Mouse (Mus musculus) limb, embryonic 12.5 days (tissue): Measurements from ENCODE around the gene Plekhf1. TPM values are rescaled to one million over a fixed set of nuclear protein-coding genes. Genes with fewer than 3 reads are reported as not detected.

ENCODE experiments used
- ATAC-seq: fragments of 200-750 bp; cut with Nextera tagmentation; 2 replicates; pipeline ENCODE4 v1.8.0; 2017; ENCODE audit warnings: low read depth, moderate TSS enrichment; ENCODE audit not compliant: insufficient number of reproducible peaks, insufficient read depth, low FRiP score, low TSS enrichment
- H3K27ac ChIP-seq: fragments of 300-500 bp; sonication (generic); 2 replicates; pipeline ENCODE4 v1.5.1; 2016; ENCODE audit warnings: mild to moderate bottlenecking, moderate library complexity
- H3K27me3 ChIP-seq: fragments of 300-500 bp; sonication (generic); 2 replicates; pipeline ENCODE4 v1.6.1; 2016; ENCODE audit warnings: mild to moderate bottlenecking, moderate library complexity
- H3K36me3 ChIP-seq: fragments of 300-500 bp; sonication (generic); 2 replicates; pipeline ENCODE4 v1.6.1; 2016; ENCODE audit warnings: mild to moderate bottlenecking, moderate library complexity
- H3K4me1 ChIP-seq: fragments of 300-500 bp; sonication (generic); replicated peaks from 2 replicates; pipeline ENCODE4 v1.6.1; 2016
- H3K4me2 ChIP-seq: fragments of 300-500 bp; sonication (generic); 2 replicates; pipeline ENCODE4 v1.6.1; 2016; ENCODE audit warnings: mild to moderate bottlenecking, moderate library complexity
- H3K4me3 ChIP-seq: fragments of 300-500 bp; sonication (generic); replicated peaks from 2 replicates; pipeline ENCODE4 v1.5.1; 2016; ENCODE audit warnings: mild to moderate bottlenecking
- H3K9ac ChIP-seq: fragments of 300-500 bp; sonication (generic); replicated peaks from 2 replicates; pipeline ENCODE4 v1.6.1; 2016; ENCODE audit warnings: mild to moderate bottlenecking, moderate library complexity
- H3K9me3 ChIP-seq: fragments of 300-500 bp; sonication (generic); 2 replicates; pipeline ENCODE4 v1.6.1; 2016; ENCODE audit warnings: mild to moderate bottlenecking, moderate library complexity
- WGBS: fragments of 180-500 bp; shearing (Covaris S2); methylation state at CpG from one replicate; pipeline ENCODE4 v1.1.7; 2016; 5-methylcytosine and 5-hydroxymethylcytosine counted together
- polyA plus RNA-seq: library from polyadenylated mRNA; unstranded; fragments of >200 nt; fragmentation: Nextera tagmentation; extraction: Ambion mirVana; gene quantifications from 2 replicates; pipeline ENCODE4 v1.2.1, GENCODE M21; 2016

Gene Plekhf1
- polyA plus RNA-seq, 1 experiment from 2014 or later: 3.9 TPM

DNA sequence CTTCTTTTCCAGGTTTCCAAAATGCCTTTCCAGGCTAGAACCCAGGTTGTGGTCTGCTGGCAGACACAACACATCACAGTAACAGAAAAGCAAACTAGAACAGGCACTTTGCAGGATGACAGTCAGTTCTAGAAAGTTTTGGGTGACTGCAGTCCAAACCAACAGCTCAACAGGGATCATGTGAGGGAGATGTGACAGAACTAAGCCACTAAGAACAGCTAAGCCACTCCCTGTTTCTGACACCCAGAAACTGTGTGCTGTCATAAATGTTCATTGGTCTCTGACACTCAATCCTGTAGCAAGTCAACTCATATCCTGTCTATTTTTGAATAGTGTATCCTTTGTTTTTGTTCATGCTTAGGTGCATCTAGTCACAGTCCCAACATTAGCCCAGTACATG is 9.3 kb upstream of the Plekhf1 start:
- Histone ChIP-seq H3K4me3 (no peak overlapping the region), H3K4me1 (no peaks in the 10 kb centered on the region), H3K27me3 (no peaks in the 10 kb centered on the region), H3K9me3 (no peaks in the 10 kb centered on the region), H3K4me2 (no peak overlapping the region), H3K27ac (no peak overlapping the region), H3K36me3 (no peaks in the 10 kb centered on the region), H3K9ac (no peak overlapping the region)
- no peak for ATAC-seq

DNA sequence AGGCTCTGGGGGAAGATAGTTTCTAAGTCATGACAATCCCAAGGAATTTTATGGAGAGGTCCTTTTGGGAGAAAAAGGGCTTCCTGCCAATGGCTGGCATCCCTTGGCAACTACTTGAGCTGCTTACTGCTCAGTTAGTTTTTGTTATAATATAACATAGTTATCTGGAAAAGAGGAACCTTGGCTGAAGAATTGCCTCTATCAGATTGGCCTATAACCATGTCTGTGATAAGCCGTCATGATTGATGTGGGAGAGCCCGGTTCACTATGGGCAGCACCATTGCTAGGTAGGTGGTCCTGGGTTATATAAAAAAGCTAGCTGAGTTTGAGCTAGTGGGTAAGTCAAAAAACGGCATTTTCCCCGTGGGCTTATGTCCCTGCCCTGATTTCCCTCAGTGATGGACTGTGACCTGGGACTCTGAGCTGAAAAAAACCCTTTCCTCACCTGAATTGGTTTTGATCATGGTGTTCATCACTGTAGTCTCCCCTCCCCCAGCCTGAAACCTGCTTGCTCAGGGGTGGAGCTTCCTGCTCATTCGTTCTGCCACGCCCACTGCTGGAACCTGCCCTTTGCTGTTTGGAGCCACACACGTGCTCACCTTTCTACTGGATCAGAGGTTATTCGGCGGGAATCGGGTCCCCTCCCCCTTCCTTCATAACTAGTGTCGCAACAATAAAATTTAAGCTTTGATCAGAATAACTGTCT is 8.7 kb upstream of the Plekhf1 start:
- no peak for ATAC-seq
- H3K4me3 ChIP-seq: no peak overlapping the region
- H3K9me3 ChIP-seq: no peaks in the 10 kb centered on the region
- no peak overlapping the region for H3K27ac ChIP-seq
- H3K36me3 ChIP-seq: no peaks in the 10 kb centered on the region
- WGBS: 44% methylated on average over 11 of the region's 11 CpGs
- H3K4me2 ChIP-seq: no peak overlapping the region
- H3K9ac ChIP-seq: no peak overlapping the region
- H3K4me1 ChIP-seq: no peaks in the 10 kb centered on the region
- no peaks in the 10 kb centered on the region for H3K27me3 ChIP-seq

DNA sequence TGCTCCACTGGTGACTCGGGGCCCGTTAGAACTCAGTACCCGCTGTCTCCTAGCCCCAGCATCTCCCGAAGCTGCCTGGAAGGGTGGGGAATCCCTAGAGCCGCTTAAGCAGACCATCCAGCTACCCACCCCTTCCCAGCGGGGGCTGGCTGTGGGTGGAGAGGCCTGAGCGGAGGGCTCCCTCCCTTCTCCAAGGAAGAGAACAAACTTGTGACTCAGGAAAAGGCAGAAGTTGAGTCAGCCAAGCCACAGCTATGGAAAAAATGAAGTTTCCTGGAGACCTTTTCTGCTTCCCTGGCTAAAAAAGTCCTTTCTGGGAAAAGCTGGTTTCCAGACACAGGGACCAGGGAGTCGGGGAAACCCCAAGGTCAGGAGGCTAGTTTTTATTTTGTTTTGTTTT is 2.5 kb upstream of the Plekhf1 start:
- 21% methylated on average over 8 of the region's 8 CpGs for WGBS
- no peak for ATAC-seq
- H3K9me3 ChIP-seq: no peaks in the 10 kb centered on the region
- no peak overlapping the region for H3K4me3 ChIP-seq
- H3K27ac ChIP-seq: no peak overlapping the region
- no peaks in the 10 kb centered on the region for H3K36me3 ChIP-seq
- H3K9ac ChIP-seq: no peak overlapping the region
- H3K4me2 ChIP-seq: no peak overlapping the region
- peaks cover 14% of the 10 kb centered on the region for H3K4me1 ChIP-seq
- H3K27me3 ChIP-seq: peaks cover 12% of the 10 kb centered on the region

DNA sequence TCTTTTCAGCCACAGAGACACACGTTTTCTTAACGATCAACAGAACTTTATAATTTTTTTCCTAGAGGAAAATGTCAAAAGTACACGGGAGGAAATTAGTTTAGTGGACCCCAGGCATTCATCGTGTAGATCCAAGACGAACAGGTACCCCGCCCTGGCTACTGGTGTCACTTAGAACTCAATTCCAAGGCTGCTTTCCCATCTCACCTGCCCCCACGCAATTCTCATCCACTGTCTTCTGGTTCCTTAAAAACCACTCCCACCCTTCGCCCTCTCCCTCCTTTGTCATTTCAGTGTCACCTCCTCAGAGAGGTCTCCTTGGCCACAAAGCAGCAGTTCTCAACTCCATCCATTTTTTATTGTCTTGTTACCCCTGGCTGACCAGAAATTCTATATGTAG is 513 bp upstream of the Plekhf1 start:
- H3K9me3 ChIP-seq: no peaks in the 10 kb centered on the region

DNA sequence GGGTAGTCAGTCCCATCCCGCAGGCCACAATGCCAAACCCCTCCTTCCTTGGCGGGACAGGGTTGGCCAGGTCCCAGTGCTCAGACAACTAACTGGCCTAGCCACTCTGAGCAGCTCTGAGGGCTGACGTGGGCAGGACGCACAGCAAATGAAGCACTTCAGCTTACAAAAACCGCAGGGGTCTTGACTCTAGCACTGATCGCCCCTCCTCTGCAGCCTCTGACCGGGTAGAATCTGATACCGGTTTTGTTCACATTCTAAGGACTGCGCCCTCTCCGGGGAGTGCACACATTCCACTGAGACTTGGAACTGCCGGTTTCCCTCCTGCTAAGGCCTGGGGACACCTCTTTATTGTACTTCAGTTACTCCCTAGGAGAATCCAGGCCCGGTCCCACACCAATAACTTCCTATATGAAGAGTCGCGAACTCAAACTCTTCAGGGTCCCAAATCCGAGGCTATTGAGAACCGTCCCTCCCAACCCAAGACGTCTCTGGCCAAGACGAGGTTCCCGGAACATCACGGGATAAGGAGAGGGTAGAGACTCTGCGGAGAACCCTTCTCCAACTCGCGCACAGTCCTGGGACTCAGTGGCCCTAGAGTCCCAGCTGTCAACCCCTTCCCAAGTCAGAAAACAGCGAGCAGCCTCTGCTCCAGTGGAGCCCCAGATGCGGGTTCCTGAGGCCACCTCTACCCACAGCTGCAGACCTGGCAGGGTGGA is 476 bp downstream of the Plekhf1 start:
- H3K9me3 ChIP-seq: no peaks in the 10 kb centered on the region
- WGBS: under 1% methylated on average over 25 of the region's 25 CpGs
- H3K27me3 ChIP-seq: peaks cover 12% of the 10 kb centered on the region
- peak overlapping the region; percentile 74 for H3K4me2 ChIP-seq
- peaks cover 20% of the 10 kb centered on the region for H3K4me1 ChIP-seq
- H3K36me3 ChIP-seq: no peaks in the 10 kb centered on the region
- H3K9ac ChIP-seq: peak overlapping the region; percentile 45
- H3K4me3 ChIP-seq: peak overlapping the region; percentile 58
- peak overlapping the region; percentile 84 for H3K27ac ChIP-seq
- ATAC-seq: peak; percentile 63

More for the DNA sequence above, 513 bp upstream of the Plekhf1 start:
- peak overlapping the region; percentile 74 for H3K4me2 ChIP-seq
- H3K27me3 ChIP-seq: peaks cover 12% of the 10 kb centered on the region
- peak overlapping the region; percentile 58 for H3K4me3 ChIP-seq
- H3K27ac ChIP-seq: 0 out of 2 replicates have a peak overlapping the region, but pooled peaks have one; percentile 12
- ATAC-seq: no peak
- 21% methylated on average over 8 of the region's 8 CpGs for whole genome bisulfite sequencing
- H3K9ac ChIP-seq: 0 out of 2 replicates have a peak overlapping the region, but pooled peaks have one; percentile 34
- H3K36me3 ChIP-seq: no peaks in the 10 kb centered on the region
- H3K4me1 ChIP-seq: peaks cover 20% of the 10 kb centered on the region

DNA sequence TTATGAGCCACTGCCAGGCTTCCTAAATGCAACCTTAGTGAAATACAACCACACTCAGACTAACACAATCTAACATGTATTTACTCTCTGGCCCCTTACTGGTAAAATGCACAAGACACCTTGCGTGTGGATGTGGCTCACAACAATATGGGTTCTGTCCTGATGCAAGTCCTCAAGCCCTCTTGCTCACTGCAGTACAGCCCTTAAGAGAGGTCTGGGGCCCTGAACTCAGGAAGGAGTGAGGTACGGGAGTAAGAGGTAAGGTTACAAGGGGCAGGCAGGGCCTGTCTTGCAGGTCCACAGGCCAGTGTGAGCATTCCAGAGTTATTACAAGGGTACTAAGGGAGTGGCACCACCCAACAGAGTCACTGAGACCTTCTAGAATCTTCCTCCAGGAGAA is 1.6 kb downstream of the Plekhf1 start:
- Histone ChIP-seq H3K4me2 (peak overlapping the region; percentile 74), H3K9me3 (no peaks in the 10 kb centered on the region), H3K36me3 (peaks cover 8% of the 10 kb centered on the region), H3K4me3 (no peak overlapping the region), H3K27ac (no peak overlapping the region), H3K9ac (0 out of 2 replicates have a peak overlapping the region, but pooled peaks have one; percentile 19), H3K27me3 (peaks cover 12% of the 10 kb centered on the region), H3K4me1 (peaks cover 20% of the 10 kb centered on the region)
- 75% methylated on average over 2 of the region's 2 CpGs for WGBS
- ATAC-seq: no peak

DNA sequence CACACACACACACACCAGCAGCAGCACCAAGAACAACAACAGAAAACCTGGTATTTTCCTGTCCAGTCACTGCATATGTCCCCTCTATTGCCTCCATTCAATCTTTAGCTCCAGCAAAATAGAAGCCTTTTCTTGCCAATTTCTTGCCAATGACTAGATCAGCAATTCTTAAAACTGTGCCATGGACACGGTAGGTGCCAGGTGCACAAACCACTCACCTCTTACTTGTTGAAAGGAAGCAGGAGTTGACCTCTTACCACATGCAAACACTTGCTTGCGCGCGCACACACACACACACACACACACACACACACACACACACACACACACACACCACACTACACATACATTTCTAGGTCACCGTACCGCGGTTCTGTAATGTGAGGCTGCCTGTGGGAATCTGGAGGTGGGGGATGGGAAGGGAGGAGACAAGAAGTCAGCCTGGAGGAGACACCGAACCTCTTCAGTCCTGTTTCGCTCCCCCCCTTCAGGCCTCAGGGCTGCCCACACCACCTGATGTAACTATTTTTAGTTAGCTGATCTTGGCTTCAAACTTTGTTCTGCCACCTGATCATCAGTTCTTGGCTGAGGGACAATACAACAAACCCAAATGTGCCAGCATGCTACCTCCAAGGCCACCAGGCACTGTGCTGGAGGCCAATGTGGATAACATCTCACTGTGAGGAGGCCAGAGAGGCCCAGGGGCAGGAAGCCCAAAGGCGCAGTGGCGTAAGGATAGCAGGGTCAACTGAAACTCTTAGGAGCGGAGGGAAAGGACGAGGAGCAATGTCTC is 3.0 kb downstream of the Plekhf1 start:
- Histone ChIP-seq H3K27me3 (peaks cover 6% of the 10 kb centered on the region), H3K36me3 (peaks cover 18% of the 10 kb centered on the region), H3K4me2 (no peak overlapping the region), H3K27ac (no peak overlapping the region), H3K9ac (no peak overlapping the region), H3K4me1 (peaks cover 20% of the 10 kb centered on the region), H3K4me3 (no peak overlapping the region), H3K9me3 (no peaks in the 10 kb centered on the region)
- ATAC-seq: no peak
- 86% methylated on average over 13 of the region's 13 CpGs for WGBS

DNA sequence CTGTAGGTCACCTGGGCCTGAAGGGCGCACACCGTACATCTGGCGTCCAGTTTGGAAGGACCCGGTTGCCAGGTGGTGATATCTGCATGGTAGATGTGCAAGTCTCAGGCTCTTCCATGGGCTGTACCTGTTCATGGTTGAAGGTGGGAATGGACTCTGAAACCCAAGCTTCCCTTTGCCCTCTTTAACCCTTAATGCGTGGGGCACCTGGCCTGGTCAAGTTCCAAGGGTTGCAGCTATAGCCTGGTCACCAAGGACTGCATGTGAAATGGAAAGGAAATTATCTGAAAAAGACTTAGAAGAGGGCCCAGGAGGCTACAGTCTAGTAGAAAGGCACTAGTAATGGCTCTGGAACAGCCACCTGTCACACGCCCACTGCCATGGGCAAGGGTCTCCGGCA is 7.0 kb downstream of the Plekhf1 start:
- 97% methylated on average over 7 of the region's 7 CpGs for WGBS
- no peaks in the 10 kb centered on the region for H3K9me3 ChIP-seq
- H3K27ac ChIP-seq: no peak overlapping the region
- H3K4me3 ChIP-seq: no peak overlapping the region
- peaks cover 40% of the 10 kb centered on the region for H3K36me3 ChIP-seq
- H3K4me2 ChIP-seq: no peak overlapping the region
- no peak for ATAC-seq
- peaks cover 5% of the 10 kb centered on the region; the same call in 1 of the 2 replicates for H3K4me1 ChIP-seq
- no peak overlapping the region for H3K9ac ChIP-seq
- H3K27me3 ChIP-seq: no peaks in the 10 kb centered on the region

DNA sequence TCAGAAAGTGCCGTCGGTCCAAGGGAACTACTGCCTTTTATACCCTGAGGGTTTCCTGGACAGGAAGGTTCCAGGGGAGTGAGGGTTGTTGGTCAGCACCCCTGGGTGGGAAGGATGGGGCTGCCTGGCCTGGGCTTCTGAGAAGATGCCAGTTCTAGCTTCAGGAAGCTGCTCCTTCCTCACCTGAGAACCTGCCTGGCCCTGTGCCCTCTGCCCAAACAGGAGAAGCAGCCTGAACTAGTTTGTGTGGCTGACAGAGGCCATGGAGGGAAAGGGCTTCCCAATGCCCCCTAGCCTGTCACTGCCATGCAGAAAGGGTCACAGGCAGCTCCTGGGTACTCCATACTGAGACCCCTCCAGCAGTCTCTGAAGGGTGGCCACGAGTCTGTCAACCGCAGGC is 8.3 kb downstream of the Plekhf1 start:
- ATAC-seq: no peak
- Histone ChIP-seq H3K36me3 (peaks cover 40% of the 10 kb centered on the region), H3K27me3 (no peaks in the 10 kb centered on the region), H3K4me3 (no peak overlapping the region), H3K9me3 (no peaks in the 10 kb centered on the region), H3K27ac (no peak overlapping the region), H3K4me2 (no peak overlapping the region), H3K9ac (no peak overlapping the region), H3K4me1 (no peaks in the 10 kb centered on the region)
- WGBS: 85% methylated on average over 4 of the region's 4 CpGs

DNA sequence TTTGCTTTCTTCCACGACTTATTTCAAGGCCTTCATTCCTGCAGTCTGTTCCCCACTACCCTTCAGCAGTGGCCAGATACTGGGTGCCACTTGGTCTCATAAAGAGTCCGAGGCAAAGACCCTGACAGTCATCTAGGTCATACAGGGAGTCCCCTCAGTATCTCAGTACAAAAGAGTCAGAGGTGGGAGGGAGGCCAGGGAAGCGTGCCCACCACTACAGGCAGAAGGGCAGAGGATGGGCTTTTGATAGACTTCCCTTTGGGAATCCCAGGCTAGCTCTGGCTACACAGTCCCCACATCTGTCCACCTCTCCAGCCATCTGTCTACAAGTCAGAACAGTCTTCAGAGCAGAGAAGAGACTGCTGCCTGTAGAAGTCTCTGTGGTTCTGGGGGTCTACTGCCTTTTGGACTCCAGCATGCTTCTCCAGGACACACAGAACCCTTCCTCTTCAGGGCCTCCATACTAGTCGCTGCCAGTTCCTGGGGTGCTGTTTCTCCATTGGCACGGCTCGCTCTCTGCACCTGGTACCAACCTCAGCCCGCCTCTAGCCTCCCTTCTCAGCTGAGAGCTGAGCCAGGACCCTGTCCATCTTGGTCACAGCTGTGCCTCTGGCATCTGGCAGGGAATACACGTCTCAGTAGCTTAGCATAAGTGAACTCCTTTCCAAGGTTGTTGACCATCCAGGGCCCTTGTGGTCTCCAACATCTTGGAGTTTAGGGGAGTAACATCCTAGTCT is 9.0 kb downstream of the Plekhf1 start:
- H3K36me3 ChIP-seq: peaks cover 40% of the 10 kb centered on the region
- ATAC-seq: no peak
- no peaks in the 10 kb centered on the region for H3K27me3 ChIP-seq
- no peak overlapping the region for H3K9ac ChIP-seq
- no peak overlapping the region for H3K4me2 ChIP-seq
- no peaks in the 10 kb centered on the region for H3K4me1 ChIP-seq
- no peak overlapping the region for H3K4me3 ChIP-seq
- no peaks in the 10 kb centered on the region for H3K9me3 ChIP-seq
- no peak overlapping the region for H3K27ac ChIP-seq
- 83% methylated on average over 8 of the region's 8 CpGs for WGBS
